Mouse (Mus musculus) MEL (cell line): Measurements from ENCODE around the gene Plekhg1.

ENCODE experiments used
- CTCF ChIP-seq, 3 experiments: IDR thresholded peaks in 2 of 3; conservative IDR thresholded peaks in 1 of 3; 2 replicates each; pipeline ENCODE4 v1.5.1; 2011 to 2012; ENCODE audit warnings: low read length in 3 of 3, low read depth in 2 of 3, mild to moderate bottlenecking in 2 of 3, improper control_type of control experiment in 1 of 3, inconsistent platforms in 1 of 3, mixed read lengths in 1 of 3, moderate library complexity in 1 of 3; ENCODE audit not compliant: control insufficient read depth in 1 of 3, insufficient read depth in 1 of 3, poor library complexity in 1 of 3, severe bottlenecking in 1 of 3
- E2F4 ChIP-seq: IDR thresholded peaks from 2 replicates; pipeline ENCODE4 v1.6.1; 2011; ENCODE audit warnings: low read depth, low read length, improper control_type of control experiment, borderline replicate concordance
- EP300 ChIP-seq, 2 experiments: IDR thresholded peaks; 2 replicates each; pipeline ENCODE4 v1.6.1; 2011; ENCODE audit warnings: improper control_type of control experiment in 2 of 2, low read length in 2 of 2, low read depth in 1 of 2, mild to moderate bottlenecking in 1 of 2
- KAT2A ChIP-seq: conservative IDR thresholded peaks from 2 replicates; pipeline ENCODE4 v1.6.1; 2012; ENCODE audit warnings: low read depth, low read length, improper control_type of control experiment, inconsistent platforms
- POLR2A ChIP-seq, 2 experiments: IDR thresholded peaks; 2 replicates each; pipeline ENCODE4 v1.6.1; 2011 to 2012; ENCODE audit warnings: low read length in 2 of 2, mild to moderate bottlenecking in 2 of 2, control low read depth in 1 of 2, improper control_type of control experiment in 1 of 2, low read depth in 1 of 2, moderate library complexity in 1 of 2; ENCODE audit not compliant: control insufficient read depth in 1 of 2, insufficient read depth in 1 of 2, poor library complexity in 1 of 2
- SIN3A ChIP-seq: IDR thresholded peaks from 2 replicates; pipeline ENCODE4 v1.6.1; 2012; ENCODE audit warnings: low read length, improper control_type of control experiment, inconsistent platforms

GRCm38 (mm10) chr10:3746794-3747518, 6.8 kb downstream of the Plekhg1 start:
- TF ChIP-seq SIN3A (no peak), CTCF (IDR thresholded peaks at IDR 0.05 in 2 of 3, conservative IDR thresholded peaks at IDR 0.05 in 1 of 3; ENCODE audit: control insufficient read depth in 1 of 3, insufficient read depth in 1 of 3, low read depth in 2 of 3, low read length in 3 of 3, poor library complexity in 1 of 3, severe bottlenecking in 1 of 3) (no peak), KAT2A (no peak), EP300 (IDR thresholded peaks at IDR 0.05; ENCODE audit: low read depth in 1 of 2, low read length in 2 of 2) (no peak), E2F4 (no peak), POLR2A (IDR thresholded peaks at IDR 0.05; ENCODE audit: control insufficient read depth in 1 of 2, insufficient read depth in 1 of 2, low read depth in 1 of 2, low read length in 2 of 2, poor library complexity in 1 of 2) (no peak)
